Mouse (Mus musculus) heart, embryonic 13.5 days (tissue): ENCODE data around the gene Gm20441. TPM values are rescaled to one million over a fixed set of nuclear protein-coding genes. Genes with fewer than 3 reads are reported as not detected.

Experiments
- ATAC-seq: fragments of 200-750 bp; cut with Nextera tagmentation; 2 replicates; pipeline ENCODE4 v1.8.0; 2017; ENCODE audit warnings: moderate TSS enrichment; ENCODE audit not compliant: insufficient number of reproducible peaks, low FRiP score, low TSS enrichment; ENCODE audit errors: extremely low read depth
- H3K27ac ChIP-seq: fragments of 300-500 bp; sonication (generic); replicated peaks from 2 replicates; pipeline ENCODE4 v1.5.1; 2015; ENCODE audit warnings: moderate library complexity, mild to moderate bottlenecking, inconsistent platforms
- H3K27me3 ChIP-seq: fragments of 300-500 bp; sonication (generic); replicated peaks from 2 replicates; pipeline ENCODE4 v1.6.1; 2015; ENCODE audit warnings: mild to moderate bottlenecking, inconsistent platforms
- H3K36me3 ChIP-seq: fragments of 300-500 bp; sonication (generic); 2 replicates; pipeline ENCODE4 v1.6.1; 2015; ENCODE audit warnings: mild to moderate bottlenecking, inconsistent platforms
- H3K4me1 ChIP-seq: fragments of 300-500 bp; sonication (generic); 2 replicates; pipeline ENCODE4 v1.6.1; 2015; ENCODE audit warnings: inconsistent platforms
- H3K4me2 ChIP-seq: fragments of 300-500 bp; sonication (generic); 2 replicates; pipeline ENCODE4 v1.6.1; 2015; ENCODE audit warnings: inconsistent platforms, mild to moderate bottlenecking, moderate library complexity
- H3K4me3 ChIP-seq: fragments of 300-500 bp; sonication (generic); 2 replicates; pipeline ENCODE4 v1.5.1; 2015; ENCODE audit warnings: moderate library complexity, mild to moderate bottlenecking, inconsistent platforms
- H3K9ac ChIP-seq: fragments of 300-500 bp; sonication (generic); 2 replicates; pipeline ENCODE4 v1.6.1; 2015; ENCODE audit warnings: inconsistent platforms, mild to moderate bottlenecking, moderate library complexity
- H3K9me3 ChIP-seq: fragments of 300-500 bp; sonication (generic); 2 replicates; pipeline ENCODE4 v1.6.1; 2016; ENCODE audit warnings: inconsistent platforms
- WGBS: fragments of 180-500 bp; shearing (Covaris S2); methylation state at CpG from one replicate; pipeline ENCODE4 v1.1.7; 2015; ENCODE audit warnings: mixed read lengths; 5-methylcytosine and 5-hydroxymethylcytosine counted together
- polyA plus RNA-seq: library from polyadenylated mRNA; unstranded; fragments of >200 nt; fragmentation: Nextera tagmentation; extraction: Ambion mirVana; gene quantifications from 2 replicates; pipeline ENCODE4 v1.2.1, GENCODE M21; 2015

Gene Gm20441
- polyA plus RNA-seq, 1 experiment from 2014 or later = not detected

DNA sequence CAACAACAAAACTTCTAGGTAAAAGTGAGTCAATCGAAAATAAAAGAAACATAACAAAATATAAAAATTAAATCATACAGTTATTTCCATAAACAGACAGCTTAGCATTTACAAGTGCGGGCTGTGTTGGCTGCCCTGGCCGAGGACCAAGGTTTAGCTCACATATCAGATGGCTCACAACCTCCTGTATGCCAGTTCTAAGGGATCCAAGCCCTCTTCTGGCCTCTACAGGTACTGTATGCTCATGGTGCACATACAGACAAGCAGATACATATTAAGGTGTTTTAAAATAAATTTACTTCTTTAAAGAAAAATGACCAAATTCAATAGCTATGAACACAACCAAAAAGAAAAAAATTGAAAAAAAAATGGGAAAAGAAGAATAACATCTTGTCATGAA lies 20.4 kb downstream of the Gm20441 start:
- ATAC-seq = no peak
- H3K4me1 ChIP-seq = peaks cover 15% of the 10 kb centered on the region
- no peak overlapping the region for H3K27ac ChIP-seq
- no peaks in the 10 kb centered on the region for H3K27me3 ChIP-seq
- no peak overlapping the region for H3K9ac ChIP-seq
- H3K4me3 ChIP-seq = no peak overlapping the region
- H3K9me3 ChIP-seq = no peaks in the 10 kb centered on the region
- no peak overlapping the region for H3K4me2 ChIP-seq
- H3K36me3 ChIP-seq = peaks cover 52% of the 10 kb centered on the region
- WGBS = 96% methylated on average over 3 of the region's 3 CpGs

DNA sequence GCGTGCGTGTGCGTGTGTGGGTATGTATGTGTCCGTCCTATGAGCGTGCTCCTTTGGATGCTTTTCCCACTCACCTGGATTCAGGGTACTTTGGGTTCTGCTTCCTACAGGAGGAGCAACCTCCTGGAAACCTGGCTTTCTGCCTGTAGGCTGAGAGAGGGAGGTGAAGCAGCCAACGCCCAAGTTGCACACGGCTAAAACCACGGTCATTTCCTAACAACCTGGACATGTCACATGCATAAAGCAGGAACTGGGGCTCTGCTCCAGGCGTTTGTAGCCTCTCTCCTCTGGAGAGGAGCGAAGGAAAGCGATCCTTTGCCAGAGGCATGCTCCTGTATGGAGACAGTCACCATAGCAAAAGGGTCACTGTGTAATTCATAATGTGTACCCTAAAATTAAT lies 24.0 kb downstream of the Gm20441 start:
- WGBS = 91% methylated on average over 11 of the region's 11 CpGs
- Histone ChIP-seq H3K36me3 (peaks cover 86% of the 10 kb centered on the region), H3K9ac (no peak overlapping the region), H3K9me3 (no peaks in the 10 kb centered on the region), H3K4me3 (no peak overlapping the region), H3K4me2 (no peak overlapping the region), H3K27me3 (no peaks in the 10 kb centered on the region), H3K27ac (no peak overlapping the region), H3K4me1 (no peaks in the 10 kb centered on the region)
- ATAC-seq = no peak

DNA sequence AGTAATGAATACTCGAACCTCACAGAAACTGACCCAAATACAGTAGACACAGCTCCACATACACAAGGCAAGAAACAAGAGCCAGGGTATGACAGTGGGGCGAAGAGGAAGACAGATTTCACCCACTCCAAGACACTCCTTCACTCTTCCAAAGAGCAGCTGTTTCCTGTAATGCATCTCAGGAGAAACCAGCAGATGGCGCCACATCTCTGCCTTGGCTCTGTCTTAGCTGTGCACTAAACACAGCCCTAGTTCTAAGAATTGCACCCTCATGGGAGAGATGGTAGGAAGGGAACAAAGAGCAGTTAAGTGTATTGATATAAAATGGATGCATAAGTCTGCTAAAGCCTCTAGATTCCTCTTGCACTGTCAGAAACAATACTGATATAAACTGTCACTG lies 36.7 kb downstream of the Gm20441 start:
- H3K36me3 ChIP-seq = peaks cover 96% of the 10 kb centered on the region
- WGBS = 46% methylated on average over 3 of the region's 3 CpGs
- no peak overlapping the region for H3K4me3 ChIP-seq
- no peak; the same call in 1 of the 2 replicates for ATAC-seq
- H3K4me1 ChIP-seq = no peaks in the 10 kb centered on the region
- H3K9ac ChIP-seq = no peak overlapping the region
- no peak overlapping the region for H3K4me2 ChIP-seq
- no peak overlapping the region for H3K27ac ChIP-seq
- no peaks in the 10 kb centered on the region for H3K9me3 ChIP-seq
- no peaks in the 10 kb centered on the region for H3K27me3 ChIP-seq

DNA sequence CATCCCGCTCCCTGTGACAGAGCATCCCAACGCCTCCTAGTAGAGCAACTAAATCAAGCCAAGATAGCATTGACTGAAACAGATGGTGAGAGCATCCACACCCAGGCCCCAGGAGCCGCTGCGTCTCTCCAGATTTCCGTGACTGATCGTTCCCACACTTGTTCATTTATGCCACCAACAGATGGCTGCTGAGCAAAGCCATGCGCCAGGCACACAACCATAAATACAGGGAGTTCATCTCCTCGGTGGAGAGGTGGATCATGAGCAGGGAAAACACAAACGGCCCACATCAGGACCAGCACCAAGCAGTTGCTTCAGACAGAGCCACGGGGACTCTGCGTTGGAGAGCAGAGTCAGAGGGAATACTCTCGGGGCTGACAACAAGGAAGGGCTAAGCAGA lies 37.4 kb downstream of the Gm20441 start:
- peaks cover 97% of the 10 kb centered on the region for H3K36me3 ChIP-seq
- no peak overlapping the region for H3K9ac ChIP-seq
- no peaks in the 10 kb centered on the region for H3K9me3 ChIP-seq
- H3K27ac ChIP-seq = no peak overlapping the region
- H3K4me1 ChIP-seq = no peaks in the 10 kb centered on the region
- no peak for ATAC-seq
- H3K4me2 ChIP-seq = no peak overlapping the region
- H3K4me3 ChIP-seq = no peak overlapping the region
- no peaks in the 10 kb centered on the region for H3K27me3 ChIP-seq
- WGBS = 90% methylated on average over 12 of the region's 12 CpGs

DNA sequence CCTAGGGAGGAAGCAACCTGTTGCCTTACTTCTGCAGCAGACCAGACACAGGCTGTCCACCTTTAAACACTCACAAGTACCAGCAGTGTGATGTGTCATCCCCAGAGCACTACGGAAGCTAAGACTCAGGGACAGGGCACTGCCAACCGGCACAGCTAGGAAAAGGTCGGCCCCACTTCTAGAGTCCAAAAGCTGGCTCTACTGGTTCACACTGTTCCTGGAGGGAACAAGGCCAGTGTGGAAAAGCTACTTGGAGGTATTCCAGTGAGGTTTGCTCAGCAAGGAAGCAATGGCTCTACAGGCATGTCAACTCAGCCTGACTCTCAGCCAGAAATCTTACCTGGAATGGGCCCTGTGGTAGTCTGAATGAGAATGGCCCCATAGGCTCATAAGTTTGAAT lies 39.9 kb downstream of the Gm20441 start:
- no peak for ATAC-seq
- Histone ChIP-seq H3K4me3 (no peak overlapping the region), H3K27me3 (no peaks in the 10 kb centered on the region), H3K9ac (no peak overlapping the region), H3K27ac (no peak overlapping the region), H3K9me3 (no peaks in the 10 kb centered on the region), H3K4me2 (no peak overlapping the region), H3K4me1 (no peaks in the 10 kb centered on the region), H3K36me3 (peaks cover 95% of the 10 kb centered on the region)
- WGBS = 89% methylated on average over 3 of the region's 3 CpGs

DNA sequence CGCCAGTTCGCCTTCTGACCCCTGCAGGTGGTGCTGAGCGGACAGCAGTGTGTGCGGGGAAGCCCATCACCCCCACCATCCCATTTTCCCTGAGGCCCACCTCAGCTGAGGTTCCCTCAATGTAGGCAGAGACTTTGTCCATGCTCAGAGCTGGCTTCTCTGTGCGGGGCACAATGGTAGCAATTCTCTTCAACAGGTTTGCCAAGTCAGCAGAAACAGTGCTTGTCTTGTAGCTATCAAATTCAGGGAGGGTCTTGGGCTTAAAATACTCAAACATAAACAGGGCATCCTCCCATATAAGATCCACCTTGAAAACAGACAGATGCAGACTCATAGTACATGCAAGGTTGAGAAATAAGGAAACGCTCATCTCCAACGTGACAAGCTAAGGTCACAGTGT lies 55.3 kb downstream of the Gm20441 start:
- no peaks in the 10 kb centered on the region for H3K27me3 ChIP-seq
- H3K9ac ChIP-seq = no peak overlapping the region
- no peak overlapping the region for H3K4me3 ChIP-seq
- no peaks in the 10 kb centered on the region for H3K9me3 ChIP-seq
- 89% methylated on average over 7 of the region's 7 CpGs for WGBS
- no peak for ATAC-seq
- H3K27ac ChIP-seq = no peak overlapping the region
- H3K4me2 ChIP-seq = no peak overlapping the region
- H3K36me3 ChIP-seq = peaks cover 92% of the 10 kb centered on the region
- no peaks in the 10 kb centered on the region for H3K4me1 ChIP-seq

Other genes with a start within 250 kb of the Gm20441 start
- gene Lrrc75b, start 220.6 kb downstream of the Gm20441 start, polyA plus RNA-seq = 1.2 TPM in 2 replicates
- gene Ggt1, start 219.3 kb downstream of the Gm20441 start, polyA plus RNA-seq = 0.52 and 0.76 TPM in 2 replicates
- gene Ggt5, start 191.6 kb downstream of the Gm20441 start, polyA plus RNA-seq = 7.1 TPM in 2 replicates
- gene Susd2, start 136.9 kb downstream of the Gm20441 start, polyA plus RNA-seq = 8.2 TPM in 2 replicates
- gene Cabin1, start 16.6 kb downstream of the Gm20441 start, polyA plus RNA-seq = 21.5 and 24.3 TPM in 2 replicates
- 30.8 and 38.9 TPM in 2 replicates for gene Ddt, start 7.5 kb downstream of the Gm20441 start, polyA plus RNA-seq
- gene Gstt3, start 460 bp upstream of the Gm20441 start, polyA plus RNA-seq = 3.2 and 4.1 TPM in 2 replicates
- gene Gstt1, start 17.6 kb upstream of the Gm20441 start, polyA plus RNA-seq = 5.3 and 7.1 TPM in 2 replicates
- gene Gstt4, start 41.6 kb upstream of the Gm20441 start, polyA plus RNA-seq = not detected in 2 replicates
- 9.5 and 13.0 TPM in 2 replicates for gene Gstt2, start 56.5 kb upstream of the Gm20441 start, polyA plus RNA-seq
- 2,411 and 2,681 TPM in 2 replicates for gene Mif, start 79.3 kb upstream of the Gm20441 start, polyA plus RNA-seq
- gene Derl3, start 112.5 kb upstream of the Gm20441 start, polyA plus RNA-seq = 2.4 TPM in 2 replicates
- 118 and 125 TPM in 2 replicates for gene Smarcb1, start 140.7 kb upstream of the Gm20441 start, polyA plus RNA-seq
- 463 and 524 TPM in 2 replicates for gene Chchd10, start 152.2 kb upstream of the Gm20441 start, polyA plus RNA-seq
- gene Mmp11, start 155.5 kb upstream of the Gm20441 start, polyA plus RNA-seq = 28.6 and 30.7 TPM in 2 replicates
- 0.99 and 1.8 TPM in 2 replicates for gene Gm867, start 159.7 kb upstream of the Gm20441 start, polyA plus RNA-seq
- gene Vpreb3, start 162.1 kb upstream of the Gm20441 start, polyA plus RNA-seq = 0.25 and 0.41 TPM in 2 replicates
- not detected in 2 replicates for gene Gm5134, start 173.6 kb upstream of the Gm20441 start, polyA plus RNA-seq